Mouse (Mus musculus) MEL (cell line): ENCODE results near the gene Fhad1. TPM values are rescaled to one million over a fixed set of nuclear protein-coding genes. Genes with fewer than 3 reads are reported as not detected.

Experiments
- DNase-seq: peaks from one replicate; pipeline ENCODE4 v3.0.0; 2011; ENCODE audit warnings: low read depth, low spot score
- H3K27ac ChIP-seq: 2 replicates; pipeline ENCODE4 v1.5.1; 2012; ENCODE audit warnings: low read depth, mild to moderate bottlenecking, control low read depth, low read length, moderate library complexity; ENCODE audit not compliant: control insufficient read depth
- H3K27me3 ChIP-seq, 2 experiments: fragments of 150-350 bp in 1 of 2; sonication (generic) in 1 of 2; 2 replicates each; pipeline ENCODE4 v1.6.1; 2012; ENCODE audit warnings: low read length in 2 of 2, mild to moderate bottlenecking in 2 of 2, improper control_type of control experiment in 1 of 2, moderate library complexity in 1 of 2; ENCODE audit not compliant: insufficient read depth in 2 of 2, control insufficient read depth in 1 of 2
- H3K36me3 ChIP-seq, 2 experiments: 2 replicates each; pipeline ENCODE4 v1.6.1; 2012 to 2014; ENCODE audit warnings: low read length in 2 of 2, improper control_type of control experiment in 1 of 2, inconsistent platforms in 1 of 2, mild to moderate bottlenecking in 1 of 2; ENCODE audit not compliant: insufficient read depth in 2 of 2, control insufficient read depth in 1 of 2
- H3K4me1 ChIP-seq, 2 experiments: fragments of 150-350 bp in 1 of 2; sonication (generic) in 1 of 2; 2 replicates each; pipeline ENCODE4 v1.6.1; 2012; ENCODE audit warnings: low read length in 2 of 2, improper control_type of control experiment in 1 of 2, mild to moderate bottlenecking in 1 of 2; ENCODE audit not compliant: insufficient read depth in 2 of 2, control insufficient read depth in 1 of 2
- H3K4me3 ChIP-seq, 2 experiments: fragments of 150-350 bp in 1 of 2; sonication (generic) in 1 of 2; 2 replicates each; pipeline ENCODE4 v1.5.1; 2012; ENCODE audit warnings: low read depth in 2 of 2, low read length in 2 of 2, mild to moderate bottlenecking in 2 of 2, moderate library complexity in 2 of 2, control low read depth in 1 of 2, improper control_type of control experiment in 1 of 2; ENCODE audit not compliant: control insufficient read depth in 1 of 2, insufficient read depth in 1 of 2
- H3K79me2 ChIP-seq: 2 replicates; pipeline ENCODE4 v1.6.1; 2012; ENCODE audit warnings: mild to moderate bottlenecking, low read length, moderate library complexity; ENCODE audit not compliant: control insufficient read depth, poor library complexity, insufficient read depth
- H3K9ac ChIP-seq: 2 replicates; pipeline ENCODE4 v1.6.1; 2012; ENCODE audit warnings: low read depth, mild to moderate bottlenecking, control low read depth, low read length, moderate library complexity; ENCODE audit not compliant: control insufficient read depth, poor library complexity, severe bottlenecking
- H3K9me3 ChIP-seq: fragments of 150-350 bp; sonication (generic); replicated peaks from 2 replicates; pipeline ENCODE4 v1.6.1; 2012; ENCODE audit warnings: mild to moderate bottlenecking, low read length, improper control_type of control experiment, moderate library complexity; ENCODE audit not compliant: insufficient read depth
- CHD1 ChIP-seq: IDR thresholded peaks from 2 replicates; pipeline ENCODE4 v1.6.1; 2012; ENCODE audit warnings: low read depth, mild to moderate bottlenecking, inconsistent platforms, low read length, improper control_type of control experiment
- CTCF ChIP-seq, 3 experiments: IDR thresholded peaks in 2 of 3; conservative IDR thresholded peaks in 1 of 3; 2 replicates each; pipeline ENCODE4 v1.5.1; 2011 to 2012; ENCODE audit warnings: low read length in 3 of 3, low read depth in 2 of 3, mild to moderate bottlenecking in 2 of 3, improper control_type of control experiment in 1 of 3, inconsistent platforms in 1 of 3, mixed read lengths in 1 of 3, moderate library complexity in 1 of 3; ENCODE audit not compliant: control insufficient read depth in 1 of 3, insufficient read depth in 1 of 3, poor library complexity in 1 of 3, severe bottlenecking in 1 of 3
- GABPA ChIP-seq: IDR thresholded peaks from 2 replicates; pipeline ENCODE4 v1.6.1; 2012; ENCODE audit warnings: low read depth, mild to moderate bottlenecking, inconsistent platforms, low read length, improper control_type of control experiment, moderate library complexity
- HCFC1 ChIP-seq: IDR thresholded peaks from 2 replicates; pipeline ENCODE4 v1.6.1; 2012; ENCODE audit warnings: low read depth, mild to moderate bottlenecking, inconsistent platforms, low read length, improper control_type of control experiment, moderate library complexity
- JUND ChIP-seq: IDR thresholded peaks from 2 replicates; pipeline ENCODE4 v1.6.1; 2011; ENCODE audit warnings: low read depth, mild to moderate bottlenecking, improper control_type of control experiment, low read length
- KAT2A ChIP-seq: conservative IDR thresholded peaks from 2 replicates; pipeline ENCODE4 v1.6.1; 2012; ENCODE audit warnings: low read depth, low read length, improper control_type of control experiment, inconsistent platforms
- MAFK ChIP-seq: IDR thresholded peaks from 2 replicates; pipeline ENCODE4 v1.6.1; 2011; ENCODE audit warnings: low read depth, mild to moderate bottlenecking, low read length, improper control_type of control experiment, borderline replicate concordance
- MAZ ChIP-seq: IDR thresholded peaks from 2 replicates; pipeline ENCODE4 v1.6.1; 2012; ENCODE audit warnings: low read depth, mild to moderate bottlenecking, inconsistent platforms, low read length, improper control_type of control experiment
- MYC ChIP-seq: IDR thresholded peaks from 2 replicates; pipeline ENCODE4 v1.6.1; 2011; ENCODE audit warnings: low read depth, mild to moderate bottlenecking, low read length, improper control_type of control experiment, moderate library complexity
- NRF1 ChIP-seq: IDR thresholded peaks from 2 replicates; pipeline ENCODE4 v1.6.1; 2014; ENCODE audit warnings: low read depth, mild to moderate bottlenecking, inconsistent platforms, low read length, improper control_type of control experiment, moderate library complexity; ENCODE audit not compliant: poor library complexity, insufficient read depth, severe bottlenecking
- POLR2AphosphoS2 ChIP-seq: IDR thresholded peaks from 2 replicates; pipeline ENCODE4 v1.6.1; 2011; ENCODE audit warnings: low read length, improper control_type of control experiment
- POLR2AphosphoS5 ChIP-seq: IDR thresholded peaks from 2 replicates; pipeline ENCODE4 v1.6.1; 2012; ENCODE audit warnings: low read depth, borderline replicate concordance, mild to moderate bottlenecking, inconsistent platforms, low read length, moderate library complexity, mixed read lengths
- RAD21 ChIP-seq: IDR thresholded peaks from 2 replicates; pipeline ENCODE4 v1.6.1; 2011; ENCODE audit warnings: mild to moderate bottlenecking, low read depth, low read length, improper control_type of control experiment
- RCOR1 ChIP-seq: IDR thresholded peaks from 2 replicates; pipeline ENCODE4 v1.6.1; 2012; ENCODE audit warnings: low read depth, mild to moderate bottlenecking, inconsistent platforms, low read length, improper control_type of control experiment
- ZMIZ1 ChIP-seq: IDR thresholded peaks from 2 replicates; pipeline ENCODE4 v1.6.1; 2012; ENCODE audit warnings: low read depth, mild to moderate bottlenecking, inconsistent platforms, low read length, improper control_type of control experiment, moderate library complexity
- ZNF384 ChIP-seq: IDR thresholded peaks from 2 replicates; pipeline ENCODE4 v1.6.1; 2012; ENCODE audit warnings: low read depth, mild to moderate bottlenecking, inconsistent platforms, low read length, improper control_type of control experiment
- polyA plus RNA-seq, 2 experiments: library from polyadenylated mRNA; stranded (reverse) in 1 of 2; unstranded in 1 of 2; fragments of >175 nt in 1 of 2; fragments of >200 nt in 1 of 2; gene quantifications; 2 replicates each; pipeline versions ENCODE4 v1.2.1 to v1.2.4; 2012; ENCODE audit warnings: low replicate concordance in 2 of 2, low read depth in 1 of 2; ENCODE audit not compliant: insufficient read length in 2 of 2, insufficient read depth in 1 of 2, missing spikeins in 1 of 2
- total RNA-seq: library from RNA; depleted of rRNA; stranded (reverse); fragments of 300-350 nt; gene quantifications from 2 replicates; pipeline ENCODE4 v1.2.3, GENCODE M21; 2012

Gene Fhad1
- total and polyA plus RNA-seq, 3 experiments, result not detected

DNA sequence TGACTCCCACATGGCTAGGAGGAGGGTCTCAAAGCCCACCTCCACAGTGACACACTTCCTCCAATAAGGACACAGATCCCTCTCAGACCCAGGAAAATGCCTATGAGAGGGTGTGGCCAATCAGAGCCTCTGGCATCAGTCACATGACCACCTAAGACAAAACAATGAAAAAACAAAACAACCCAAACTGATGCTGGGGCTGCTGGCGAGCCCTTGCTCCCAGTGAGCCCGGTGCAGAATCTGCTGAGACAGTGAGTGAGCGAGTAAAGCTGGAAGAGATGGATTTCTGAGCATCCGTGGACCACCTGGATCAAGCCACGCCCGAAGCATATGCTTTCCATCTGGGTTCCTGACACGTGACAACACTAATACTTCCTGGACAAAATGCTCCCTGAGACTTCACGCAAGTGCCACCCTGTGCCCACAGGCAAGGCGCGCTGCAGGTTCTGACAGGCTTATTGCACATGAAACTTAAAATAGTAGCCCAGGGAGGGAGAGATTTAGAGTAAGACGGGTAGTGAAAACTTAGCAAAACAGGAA is 16.5 kb downstream of the Fhad1 start:
- no peak overlapping the region for H3K27ac ChIP-seq
- H3K27me3 ChIP-seq, result no peaks in the 10 kb centered on the region; a peak in 1 of 4 replicates
- no peaks in the 10 kb centered on the region for H3K79me2 ChIP-seq
- H3K4me3 ChIP-seq, result no peak overlapping the region
- H3K36me3 ChIP-seq, result no peaks in the 10 kb centered on the region
- H3K4me1 ChIP-seq, result no peaks in the 10 kb centered on the region
- DNase-seq, result no peak
- TF ChIP-seq KAT2A (no peak), JUND (no peak), NRF1 (no peak), HCFC1 (no peak), MYC (no peak), POLR2AphosphoS5 (no peak), GABPA (no peak), RAD21 (no peak), POLR2AphosphoS2 (no peak), CTCF (IDR thresholded peaks at IDR 0.05 in 2 of 3, conservative IDR thresholded peaks at IDR 0.05 in 1 of 3; ENCODE audit: control insufficient read depth in 1 of 3, insufficient read depth in 1 of 3, low read depth in 2 of 3, low read length in 3 of 3, poor library complexity in 1 of 3, severe bottlenecking in 1 of 3) (no peak), ZNF384 (no peak), ZMIZ1 (no peak), RCOR1 (no peak)
- TF ChIP-seq, all 39 proteins: peak for 0
- Histone ChIP-seq H3K9me3 (no peaks in the 10 kb centered on the region), H3K9ac (no peak overlapping the region)

DNA sequence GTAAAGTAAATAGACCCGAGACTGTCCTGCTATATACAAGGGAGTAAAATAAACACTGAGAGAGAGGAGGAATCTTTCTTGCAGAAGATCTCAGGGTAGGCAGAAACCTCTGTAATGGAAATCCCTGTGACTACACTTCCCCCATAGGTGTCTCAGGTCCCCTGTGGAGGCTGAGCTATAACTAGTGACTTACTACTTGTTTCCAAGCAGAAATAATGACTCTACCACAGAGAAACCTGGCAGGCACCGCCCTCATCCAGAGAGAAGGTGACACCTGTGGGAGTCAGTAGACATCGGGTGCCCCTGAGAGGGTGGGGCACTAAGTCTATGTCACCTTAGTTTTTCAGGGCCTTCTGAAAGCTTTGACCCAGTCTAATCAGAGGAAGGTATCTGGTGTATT is 18.0 kb downstream of the Fhad1 start:
- no peaks in the 10 kb centered on the region for H3K79me2 ChIP-seq
- no peak overlapping the region for H3K4me3 ChIP-seq
- DNase-seq, result no peak
- no peak overlapping the region for H3K27ac ChIP-seq
- H3K4me1 ChIP-seq, result no peaks in the 10 kb centered on the region
- no peak overlapping the region for H3K9ac ChIP-seq
- H3K27me3 ChIP-seq, result no peaks in the 10 kb centered on the region; a peak in 1 of 4 replicates
- TF ChIP-seq MAZ (no peak), MAFK (no peak), MYC (no peak), CHD1 (no peak), JUND (no peak), CTCF (IDR thresholded peaks at IDR 0.05 in 2 of 3, conservative IDR thresholded peaks at IDR 0.05 in 1 of 3; ENCODE audit: control insufficient read depth in 1 of 3, insufficient read depth in 1 of 3, low read depth in 2 of 3, low read length in 3 of 3, poor library complexity in 1 of 3, severe bottlenecking in 1 of 3) (no peak)
- TF ChIP-seq, all 39 proteins: peak for 0
- H3K36me3 ChIP-seq, result no peaks in the 10 kb centered on the region
- no peaks in the 10 kb centered on the region for H3K9me3 ChIP-seq
